Mouse (Mus musculus) c-Kit-positive CD71-positive TER-119-positive erythroid progenitor cells, embryonic 14.5 days (primary cell): ENCODE results near the gene Trappc13.
A peak's percentile ranks its signal among the peaks of the same experiment; 100 is the strongest.
"Not testable (repeated sequence)": the region's sequence is repeated elsewhere in the genome, so short reads cannot be mapped to it uniquely, and the experiment has no call there.

ENCODE experiments used
- DNase-seq: peaks from one replicate; pipeline ENCODE4 v3.0.0-alpha.2; 2013; ENCODE audit warnings: low spot score

Gene Trappc13

GRCm38 (mm10) chr13:104177796-104178649 is at the start of gene Trappc13:
TSS of gene Trappc13 (minus strand) at chr13:104178469.
- peak; percentile 88 for DNase-seq

DNA sequence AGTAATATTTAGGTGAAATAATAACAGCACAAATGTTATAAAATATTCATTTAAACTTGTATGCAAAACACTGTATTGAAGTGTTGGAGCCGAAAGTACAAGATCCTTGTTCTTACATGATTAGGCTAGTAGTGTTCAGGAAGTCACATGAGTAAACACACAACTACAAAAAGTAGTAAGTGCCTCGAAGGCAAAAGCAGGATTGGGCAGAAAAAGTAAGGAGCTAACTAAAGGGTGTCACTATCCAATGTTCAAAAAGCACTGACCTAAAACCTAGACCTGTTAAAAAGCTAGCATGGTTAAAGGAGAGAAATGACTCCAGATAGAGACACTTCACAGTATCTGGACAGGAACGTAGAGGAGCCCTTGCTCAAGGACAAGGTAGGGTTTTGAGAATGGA is 49.2 kb upstream of the Trappc13 start:
- peak; percentile 13 for DNase-seq

DNA sequence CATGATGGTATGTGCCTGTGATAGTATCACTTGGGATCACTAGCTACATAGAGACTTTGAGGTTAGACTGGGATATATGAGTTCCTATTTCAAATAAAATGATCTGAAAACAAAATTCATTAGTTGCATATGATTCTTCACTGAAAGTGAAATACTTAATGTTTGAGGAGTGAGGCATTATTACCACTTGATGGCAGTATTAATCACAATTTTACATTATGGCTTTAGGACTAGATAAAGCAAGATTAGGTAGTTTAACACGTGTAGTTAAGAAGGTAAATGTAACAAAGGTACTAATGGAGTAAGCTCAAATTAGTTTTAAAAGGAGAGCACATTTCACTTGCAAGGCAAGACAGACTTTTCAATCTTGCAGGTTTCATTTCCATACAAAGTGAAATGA is 26.0 kb upstream of the Trappc13 start:
- DNase-seq, result peak; percentile 14

GRCm38 (mm10) chr13:104195891-104196290 is 17.6 kb upstream of the Trappc13 start:
- DNase-seq, result not testable (repeated sequence)

GRCm38 (mm10) chr13:104187357-104187756 is 9.1 kb upstream of the Trappc13 start:
- DNase-seq, result no peak

- peak; percentile 61 for DNase-seq
Measured at GRCm38 (mm10) chr13:104179176-104179888, 1.1 kb upstream of the Trappc13 start.

DNA sequence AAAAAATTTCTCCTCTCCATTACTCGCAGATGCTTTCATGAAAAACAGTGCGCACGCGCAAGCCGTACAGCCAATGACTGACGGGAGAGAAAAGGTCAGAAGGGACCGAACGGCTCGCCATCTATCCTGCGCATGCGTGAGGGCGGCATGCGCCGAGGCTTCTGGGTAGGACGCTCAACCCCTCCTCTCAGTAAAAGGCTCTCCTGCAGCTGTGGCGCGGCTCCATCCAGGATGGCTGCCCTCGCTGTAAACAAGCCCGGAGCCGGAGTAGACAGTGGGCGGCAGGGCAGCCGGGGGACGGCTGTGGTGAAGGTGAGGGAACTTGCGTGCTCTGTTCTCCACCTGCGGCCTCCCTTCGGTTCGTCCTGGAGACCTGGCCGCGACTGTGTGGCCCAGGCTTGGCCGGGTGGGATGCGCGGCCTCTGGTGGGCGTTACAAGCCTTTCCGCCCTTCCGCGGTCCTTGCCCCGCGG is 417 bp upstream of the Trappc13 start, which contains the start of gene Trim23:
TSS of gene Trim23 (plus strand) at position 148 of the 472 bp plus-strand sequence.
- peak; percentile 99 for DNase-seq

GRCm38 (mm10) chr13:104176874-104177273 is 1.4 kb downstream of the Trappc13 start:
- DNase-seq, result no peak

GRCm38 (mm10) chr13:104172498-104172897 is 5.8 kb downstream of the Trappc13 start:
- DNase-seq, result no peak

DNA sequence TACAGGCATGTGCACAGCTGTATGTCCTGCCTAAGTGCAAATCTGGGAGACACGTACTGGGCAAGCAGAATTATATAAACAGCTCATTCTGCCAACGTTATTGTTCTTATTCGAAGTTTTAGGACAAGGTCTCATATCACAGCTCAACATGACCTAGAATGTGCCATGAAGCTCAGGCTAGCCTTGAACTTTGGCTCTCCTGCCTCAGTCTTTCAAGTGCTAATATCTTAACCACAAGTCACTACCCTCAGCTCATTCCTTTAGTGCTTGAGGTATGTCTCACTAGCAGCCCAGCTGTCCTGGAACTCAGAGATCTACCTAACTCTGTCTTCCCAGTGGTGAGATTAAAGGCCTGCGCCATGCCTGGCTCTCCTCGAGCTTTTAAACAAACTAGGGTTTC is 6.6 kb downstream of the Trappc13 start:
- DNase-seq, result no peak

- no peak for DNase-seq
Measured at GRCm38 (mm10) chr13:104155686-104156085, 22.6 kb downstream of the Trappc13 start.

- no peak for DNase-seq
Measured at GRCm38 (mm10) chr13:104155106-104155505, 23.2 kb downstream of the Trappc13 start.

DNA sequence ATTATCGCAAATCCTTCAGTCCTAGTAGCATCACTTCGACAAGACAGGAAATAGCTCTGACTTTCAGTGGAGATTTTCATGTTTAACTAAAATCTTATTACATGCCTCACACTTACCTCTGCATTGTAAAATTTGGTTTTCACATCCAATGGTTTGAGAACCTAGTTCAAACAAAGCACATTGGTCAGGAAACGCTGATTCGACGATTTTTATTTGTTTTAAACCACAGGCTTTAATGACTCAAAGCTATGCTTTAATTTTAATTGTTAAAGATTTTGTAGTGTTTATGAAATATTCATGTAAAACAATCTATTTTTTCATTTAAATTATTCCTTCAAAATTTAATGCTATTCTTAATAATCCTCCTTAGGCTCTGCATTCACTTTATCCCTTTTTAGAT is 24.1 kb downstream of the Trappc13 start:
- DNase-seq, result no peak

GRCm38 (mm10) chr13:104145646-104146045 is 32.6 kb downstream of the Trappc13 start:
- no peak for DNase-seq

DNA sequence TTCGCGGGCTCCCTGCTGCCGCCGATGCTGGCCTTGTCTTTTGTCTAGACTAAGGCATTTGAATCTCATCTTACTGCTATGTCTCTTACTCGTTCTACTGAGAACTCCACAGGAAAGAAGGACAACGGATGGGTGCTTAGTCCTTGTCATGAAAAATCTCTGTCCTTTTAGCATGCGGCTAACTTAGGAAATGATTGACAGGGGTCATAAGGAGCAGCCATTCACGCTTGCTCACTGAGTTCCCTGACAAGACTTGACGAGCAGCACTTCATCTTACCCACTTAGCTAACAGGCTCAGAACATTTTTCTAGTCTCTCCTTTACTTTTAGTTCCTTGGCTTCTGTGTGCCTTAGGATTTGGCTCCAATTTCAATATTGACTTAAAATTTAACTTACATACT is 33.4 kb downstream of the Trappc13 start:
- DNase-seq, result no peak

DNA sequence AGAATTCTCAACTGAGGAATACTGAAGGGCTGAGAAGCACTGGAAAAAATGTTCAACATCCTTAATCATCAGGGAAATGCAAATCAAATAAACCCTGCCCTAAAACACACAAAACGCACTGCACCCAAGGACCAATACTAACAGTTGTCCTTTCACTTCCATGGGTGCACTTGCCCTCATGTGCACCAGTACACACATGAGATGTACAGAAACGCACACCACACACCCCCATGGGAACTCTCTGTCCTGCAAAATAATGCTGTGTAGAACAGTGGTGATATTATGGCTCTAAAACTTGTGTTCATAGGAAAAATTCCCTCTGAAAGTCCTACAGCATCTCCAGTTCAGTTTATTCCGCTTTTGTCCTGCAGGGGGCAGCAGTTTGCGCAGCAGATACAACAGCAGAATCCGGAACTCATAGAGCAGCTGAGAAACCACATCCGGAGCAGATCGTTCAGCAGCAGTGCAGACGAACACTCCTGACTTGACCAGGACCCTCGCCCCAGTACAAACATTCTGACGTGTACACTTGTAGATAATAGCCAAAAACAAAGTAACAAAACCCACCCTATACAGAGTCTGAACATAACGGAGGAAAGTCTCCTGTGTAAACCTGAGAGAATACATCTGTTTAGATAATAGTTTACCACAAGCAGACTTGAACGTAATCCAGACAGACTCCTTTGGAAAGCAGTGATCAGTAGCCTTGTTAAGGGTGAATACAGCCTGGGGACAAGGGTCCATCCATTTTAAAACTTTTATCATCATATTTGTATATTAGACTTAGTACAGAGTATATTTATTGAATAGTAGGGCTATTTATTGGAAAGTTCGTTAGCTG is 38.7 kb downstream of the Trappc13 start:
- peak; percentile 78 for DNase-seq

DNA sequence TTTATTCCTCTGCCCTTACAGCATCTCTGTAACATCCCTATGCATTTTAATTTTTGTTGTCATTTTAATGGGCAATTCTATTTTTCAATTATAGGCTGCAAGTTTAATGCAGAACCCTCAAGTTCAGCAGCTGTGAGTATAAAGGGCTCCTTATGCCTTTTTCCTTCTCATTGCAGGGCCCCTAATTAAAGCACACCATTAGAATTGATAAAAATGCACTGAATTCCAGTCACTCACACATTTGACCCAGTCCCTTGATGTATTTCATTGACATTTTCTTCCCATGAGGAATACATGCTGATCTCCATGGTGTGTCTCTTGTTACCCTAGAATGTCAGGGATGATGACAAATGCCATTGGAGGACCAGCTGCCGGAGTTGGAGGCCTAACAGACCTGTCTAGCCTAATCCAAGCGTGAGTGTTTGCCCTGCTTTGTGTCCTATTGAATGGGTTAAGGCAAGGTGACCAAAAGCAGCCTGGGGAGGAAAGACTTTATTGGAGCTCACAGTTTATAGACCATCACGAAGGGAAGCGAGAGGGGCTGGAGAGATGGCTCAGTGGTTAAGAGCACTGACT is 43.7 kb downstream of the Trappc13 start:
- DNase-seq, result no peak

- DNase-seq, result no peak
Measured at GRCm38 (mm10) chr13:104132561-104132960, 45.7 kb downstream of the Trappc13 start.

- no peak for DNase-seq
Measured at GRCm38 (mm10) chr13:104123662-104124381, 54.4 kb downstream of the Trappc13 start.

GRCm38 (mm10) chr13:104122078-104122840 is 56.0 kb downstream of the Trappc13 start:
- no peak for DNase-seq
